Mouse (Mus musculus) CD4-positive helper T cell, adult 2 months (primary cell): ENCODE measurements around the gene Tmc2.

Source experiments
- DNase-seq: peaks from one replicate; pipeline ENCODE4 v3.0.0-alpha.2; 2012; ENCODE audit warnings: low read depth, missing footprints, low spot score

Tmc2 gene

GRCm38 (mm10) chr2:130248226-130248625 is 53.2 kb downstream of the Tmc2 start:
- DNase-seq, result no peak

- DNase-seq, result no peak
These were observed 61.8 kb downstream of the Tmc2 start for GRCm38 (mm10) chr2:130256762-130257161.

- no peak for DNase-seq
These were observed 65.8 kb downstream of the Tmc2 start for GRCm38 (mm10) chr2:130260822-130261221.

GRCm38 (mm10) chr2:130261914-130262313 is 66.9 kb downstream of the Tmc2 start:
- no peak for DNase-seq

- no peak for DNase-seq
These were observed 67.4 kb downstream of the Tmc2 start for GRCm38 (mm10) chr2:130262398-130262797.

- DNase-seq, result no peak
These were observed 70.5 kb downstream of the Tmc2 start for GRCm38 (mm10) chr2:130265520-130265919.

- DNase-seq, result no peak
These were observed 73.1 kb downstream of the Tmc2 start for GRCm38 (mm10) chr2:130268074-130268473.

GRCm38 (mm10) chr2:130273732-130274131 is 78.7 kb downstream of the Tmc2 start:
- no peak for DNase-seq

GRCm38 (mm10) chr2:130274149-130274861 is 79.3 kb downstream of the Tmc2 start, which contains the start of gene Nop56:
TSS of gene Nop56 (plus strand) at chr2:130274430.
- peak; percentile 97 for DNase-seq

- no peak for DNase-seq
These were observed 79.9 kb downstream of the Tmc2 start for GRCm38 (mm10) chr2:130274862-130275261.

- peak; percentile 72 for DNase-seq
These were observed 80.7 kb downstream of the Tmc2 start for GRCm38 (mm10) chr2:130275649-130276048.

GRCm38 (mm10) chr2:130279600-130280091 is 84.7 kb downstream of the Tmc2 start:
- DNase-seq, result no peak

- no peak for DNase-seq
These were observed 85.2 kb downstream of the Tmc2 start for GRCm38 (mm10) chr2:130280224-130280623.

GRCm38 (mm10) chr2:130280818-130281217 is 85.8 kb downstream of the Tmc2 start:
- no peak for DNase-seq

- peak; percentile 77 for DNase-seq
These were observed 89.1 kb downstream of the Tmc2 start, which contains the start of gene Idh3b for GRCm38 (mm10) chr2:130283854-130284654. TSS of gene Idh3b (minus strand) at chr2:130284547.

- DNase-seq, result no peak
These were observed 94.1 kb downstream of the Tmc2 start for GRCm38 (mm10) chr2:130289086-130289485.

GRCm38 (mm10) chr2:130291434-130291833 is 96.4 kb downstream of the Tmc2 start:
- DNase-seq, result peak; percentile 74

GRCm38 (mm10) chr2:130293009-130293408 is 98.0 kb downstream of the Tmc2 start:
- no peak for DNase-seq

- DNase-seq, result no peak
These were observed 98.5 kb downstream of the Tmc2 start for GRCm38 (mm10) chr2:130293486-130293885.

- no peak for DNase-seq
These were observed 99.4 kb downstream of the Tmc2 start for GRCm38 (mm10) chr2:130294218-130294935.

- DNase-seq, result no peak
These were observed 99.9 kb downstream of the Tmc2 start, which contains the start of gene Ebf4 for GRCm38 (mm10) chr2:130294936-130295277. TSS of gene Ebf4 (plus strand) at chr2:130295169.
